Mouse (Mus musculus) right cerebral cortex, postnatal 36 days (tissue): ENCODE results near the gene Bicc1.

Experiments
- DNase-seq, 2 experiments: peaks; one replicate each; pipeline ENCODE4 v3.0.0; 2022; ENCODE audit warnings: low spot score in 2 of 2, mixed read lengths in 1 of 2

The Bicc1 gene

DNA sequence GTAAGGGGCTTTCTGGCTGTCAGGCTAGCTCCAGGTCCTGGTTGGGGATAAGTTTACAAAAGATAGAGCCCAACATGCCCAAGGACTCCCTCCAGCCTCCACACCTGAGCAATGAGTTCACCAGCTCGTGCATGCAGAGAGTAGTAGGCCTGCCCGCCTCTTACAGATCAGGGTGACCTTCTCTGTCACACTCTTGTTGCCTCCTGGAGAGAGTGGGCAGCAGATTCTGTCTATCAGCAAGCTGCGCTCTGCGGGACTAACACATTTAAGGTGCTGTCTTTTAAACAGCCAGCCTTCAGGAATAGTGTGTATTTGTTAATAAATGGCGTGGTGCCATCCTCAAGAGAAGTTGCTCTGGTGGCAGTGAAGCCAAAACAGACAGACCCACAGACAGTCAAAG lies 101.4 kb downstream of the Bicc1 start:
- no peak for DNase-seq

GRCm38 (mm10) chr10:71052748-71053147 lies 106.8 kb downstream of the Bicc1 start:
- no peak for DNase-seq

DNA sequence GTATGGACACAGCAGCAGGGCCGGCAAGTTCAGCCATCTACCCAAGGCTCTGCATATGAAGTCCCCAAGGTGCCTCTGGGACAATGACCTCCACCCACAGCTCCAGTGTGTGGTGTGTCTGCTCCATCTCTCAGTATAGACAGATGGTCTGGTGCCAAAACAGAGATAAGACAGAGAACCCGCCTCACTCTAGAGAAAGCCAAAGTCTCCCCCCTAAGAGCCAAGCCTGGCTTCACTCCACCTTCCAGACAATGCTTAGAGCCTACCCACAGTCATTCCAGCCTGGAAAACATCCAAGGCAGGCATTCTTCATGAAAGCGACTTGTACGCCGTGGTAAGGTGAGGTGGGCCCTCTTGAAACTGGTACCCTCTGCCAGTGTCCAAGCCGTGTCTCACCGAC lies 107.3 kb downstream of the Bicc1 start:
- no peak for DNase-seq

DNA sequence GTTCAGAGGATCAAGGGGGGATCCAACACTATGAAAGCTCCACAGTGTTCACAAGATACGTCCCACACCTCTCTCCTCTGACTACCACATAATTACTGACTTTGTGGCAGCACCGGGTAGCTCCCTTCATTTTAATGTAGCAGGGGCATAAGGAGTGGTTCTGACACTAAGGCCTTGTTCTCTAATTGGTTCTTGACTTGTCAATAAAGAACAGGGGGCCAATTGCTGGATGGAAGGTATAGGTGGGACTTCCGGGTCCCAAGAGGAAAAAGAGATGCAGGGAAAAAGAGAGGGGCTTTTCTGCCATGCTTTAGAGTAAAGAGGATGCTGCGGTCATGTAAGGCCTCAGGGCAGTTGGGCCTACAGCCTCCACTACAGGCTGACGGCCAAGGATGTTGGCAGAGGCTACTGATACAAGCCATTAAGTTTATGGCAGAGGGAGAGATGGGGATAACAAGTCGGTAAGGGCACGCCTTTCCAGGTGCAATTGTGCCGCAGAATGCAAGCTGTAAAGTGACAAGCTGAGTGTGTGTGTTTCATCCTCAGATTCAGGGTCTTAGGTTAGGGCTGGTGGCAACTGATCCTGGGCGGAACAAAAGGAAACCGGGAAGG lies 108.7 kb downstream of the Bicc1 start:
- DNase-seq = no peak

DNA sequence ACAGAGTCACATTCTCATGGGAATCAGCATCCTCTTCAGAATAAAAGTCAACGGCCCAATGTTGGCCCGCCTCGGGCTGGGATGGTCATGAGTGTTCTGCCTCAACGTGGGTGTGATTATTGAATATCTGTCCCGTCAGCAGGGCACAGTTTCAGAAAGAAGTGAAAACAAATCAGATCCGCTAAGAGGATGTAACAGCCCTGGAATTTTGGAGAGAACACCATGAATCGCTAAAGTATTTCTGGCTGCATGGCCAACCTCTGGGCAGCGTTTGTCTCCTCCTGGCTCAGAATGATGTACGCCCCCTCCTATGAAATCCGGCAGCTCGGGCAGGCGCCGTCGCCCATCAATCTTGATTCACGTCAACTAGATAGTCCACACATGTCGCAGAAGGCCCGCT lies 110.2 kb downstream of the Bicc1 start:
- DNase-seq = no peak

DNA sequence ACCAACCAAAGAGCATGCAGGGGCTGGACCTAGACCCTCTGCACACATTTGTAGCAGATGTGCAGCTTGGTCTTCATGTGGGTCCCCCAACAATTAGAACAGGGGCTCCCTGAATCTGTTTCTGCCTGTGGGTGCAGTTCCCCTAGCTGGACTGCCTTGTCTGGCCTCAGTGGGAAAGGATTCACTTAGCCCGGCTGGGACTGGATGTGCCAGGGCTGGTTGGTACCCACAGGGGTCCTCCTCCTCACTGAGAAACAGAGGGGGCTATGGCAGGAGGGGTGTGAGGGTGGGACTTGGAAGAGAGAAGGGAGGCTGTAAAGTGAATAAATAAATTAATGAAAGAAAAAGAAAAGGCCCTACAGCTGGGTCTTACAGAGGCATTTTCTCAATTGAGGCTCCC lies 115.1 kb downstream of the Bicc1 start:
- no peak for DNase-seq

- no peak for DNase-seq
Observed at GRCm38 (mm10) chr10:71041874-71042273, 117.6 kb downstream of the Bicc1 start.

- DNase-seq = no peak
Observed at GRCm38 (mm10) chr10:71036484-71036883, 123.0 kb downstream of the Bicc1 start.

DNA sequence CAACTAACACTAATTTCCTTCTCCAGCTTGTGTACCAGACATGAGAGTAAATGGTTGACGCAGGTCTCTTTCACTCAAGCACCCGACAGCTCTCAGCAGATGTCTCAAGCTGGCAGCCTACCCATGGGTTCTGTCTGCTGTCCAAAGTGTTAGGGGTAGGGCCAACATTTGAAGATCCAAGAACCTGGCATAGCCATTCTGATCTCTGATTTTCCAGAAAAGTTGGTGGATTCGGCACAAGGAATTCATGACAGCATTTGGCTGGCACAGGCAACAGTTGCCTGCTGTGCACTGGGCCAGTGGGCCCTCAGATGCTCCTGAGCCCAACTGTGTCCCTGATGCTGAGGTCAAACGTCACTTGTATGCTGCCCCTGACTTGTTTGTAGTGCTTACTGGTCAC lies 130.5 kb downstream of the Bicc1 start:
- DNase-seq = no peak

- peak in 1 of 2 experiments; percentile 12 for DNase-seq
Observed at GRCm38 (mm10) chr10:71028066-71028844, 131.2 kb downstream of the Bicc1 start.

DNA sequence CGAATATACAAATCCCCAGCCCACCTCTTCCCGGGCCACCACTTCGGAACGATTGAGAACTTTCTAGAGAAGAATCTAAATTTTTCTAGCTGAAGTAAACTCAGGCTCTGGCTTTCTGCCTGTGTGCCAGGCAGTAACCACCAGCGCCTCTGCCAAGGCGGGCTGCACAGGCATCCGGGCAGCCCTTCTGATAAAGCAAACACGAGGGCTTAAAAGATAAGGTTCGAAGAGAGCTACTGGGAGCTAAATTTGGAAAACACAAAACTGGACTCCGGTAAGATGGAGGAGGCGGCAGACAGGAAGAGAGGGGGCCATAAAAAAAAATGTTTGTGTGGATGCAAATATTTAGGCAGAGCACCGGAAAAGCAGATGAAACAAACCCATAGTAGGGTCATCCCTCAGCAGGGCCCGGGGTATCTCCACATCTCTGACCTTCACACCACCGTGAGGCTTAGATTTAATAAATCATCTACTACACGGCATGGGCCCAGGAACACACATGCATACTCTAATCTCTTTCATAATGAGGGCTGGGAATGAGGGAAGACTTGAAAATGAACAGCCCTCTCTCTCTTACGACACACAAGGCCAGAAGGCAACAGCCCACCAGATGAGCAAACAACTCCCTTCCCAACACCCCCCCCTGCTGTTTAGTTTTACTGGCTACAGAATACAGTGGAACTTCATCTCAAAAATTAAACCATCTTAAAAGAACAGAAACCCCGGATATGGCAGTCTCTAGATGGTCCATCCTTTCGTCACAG lies 134.2 kb downstream of the Bicc1 start:
- DNase-seq = no peak

DNA sequence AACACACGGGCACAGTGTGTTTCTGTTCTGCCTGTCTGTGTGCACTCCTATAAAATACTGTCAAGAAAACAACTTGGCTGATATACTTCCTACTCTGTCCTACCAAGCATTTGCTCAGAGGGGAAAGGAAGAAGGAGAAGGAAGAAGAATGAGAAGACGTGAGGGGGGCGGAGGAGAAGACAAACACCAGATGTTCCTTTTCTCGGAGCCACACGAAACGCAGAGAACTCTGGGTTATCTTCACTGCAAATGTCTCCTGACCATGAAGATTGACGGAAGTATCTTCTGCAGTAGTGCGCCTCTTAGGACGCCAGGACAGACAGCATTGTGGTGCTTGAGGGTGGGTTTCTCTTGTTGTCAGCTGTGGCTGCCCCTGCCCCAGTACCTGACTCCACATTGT lies 134.8 kb downstream of the Bicc1 start:
- DNase-seq = no peak

GRCm38 (mm10) chr10:71023471-71023870 lies 136.0 kb downstream of the Bicc1 start:
- no peak for DNase-seq

- DNase-seq = no peak
Observed at GRCm38 (mm10) chr10:71020459-71020858, 139.0 kb downstream of the Bicc1 start.

DNA sequence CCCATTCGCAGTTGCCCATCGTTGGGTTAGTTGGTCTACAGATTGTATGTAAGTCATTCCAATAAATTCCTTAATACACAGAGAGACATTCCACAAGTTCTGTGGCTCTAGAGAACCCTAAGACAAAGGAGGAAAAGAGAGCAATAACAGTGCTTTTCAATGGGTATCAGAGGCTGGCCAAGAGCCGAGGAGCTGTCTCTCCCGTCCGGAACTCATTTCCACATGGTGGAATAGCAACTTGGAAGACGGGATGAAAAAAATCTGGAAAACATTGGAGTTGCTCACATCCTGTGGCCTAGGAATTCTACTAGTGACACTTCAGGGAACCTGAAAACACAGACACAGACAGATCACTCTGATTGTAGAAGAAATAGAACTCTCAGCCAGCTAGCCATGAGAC lies 139.7 kb downstream of the Bicc1 start:
- DNase-seq = no peak

- DNase-seq = no peak
Observed at GRCm38 (mm10) chr10:71009771-71010496, 149.6 kb downstream of the Bicc1 start.

GRCm38 (mm10) chr10:71008721-71009120 lies 150.8 kb downstream of the Bicc1 start:
- DNase-seq = no peak

DNA sequence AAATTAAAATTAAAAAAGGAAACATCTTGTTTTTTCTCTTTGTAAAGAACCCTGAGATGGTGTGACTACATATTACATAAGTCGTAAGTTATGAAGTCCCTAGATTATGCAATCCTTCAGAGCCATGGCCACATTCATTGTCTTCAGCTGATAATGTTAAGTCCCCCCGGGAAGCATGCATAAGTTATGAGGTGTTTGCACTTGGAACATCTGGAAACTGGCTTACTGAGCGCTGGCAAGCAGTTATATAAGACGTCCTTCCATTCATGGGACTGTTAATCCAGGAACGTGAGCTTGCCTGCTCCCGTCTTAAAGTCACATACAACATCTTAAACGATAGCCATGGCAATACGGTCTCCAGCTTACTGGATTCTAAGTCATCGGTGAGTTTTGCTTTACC lies 151.5 kb downstream of the Bicc1 start:
- DNase-seq = no peak

GRCm38 (mm10) chr10:71007516-71007915 lies 152.0 kb downstream of the Bicc1 start:
- DNase-seq = no peak

DNA sequence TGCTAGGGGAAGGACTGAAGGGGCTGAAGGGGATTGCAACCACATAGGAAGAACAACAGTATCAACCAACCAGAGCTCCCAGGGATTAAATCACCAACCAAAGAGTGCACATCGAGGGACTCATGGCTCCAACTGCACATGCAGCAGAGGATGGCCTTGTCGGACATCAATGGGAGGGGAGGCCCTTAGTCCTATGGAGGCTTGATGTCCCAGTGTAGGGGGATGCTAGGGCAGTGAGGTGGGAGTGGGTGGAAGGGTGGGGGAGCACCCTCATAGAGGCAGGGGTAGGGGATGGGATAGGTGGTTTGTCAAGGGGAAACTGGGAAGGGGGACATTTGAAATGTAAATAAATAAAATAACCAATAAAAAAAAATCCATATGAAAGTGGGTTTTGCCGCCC lies 152.5 kb downstream of the Bicc1 start:
- no peak for DNase-seq

DNA sequence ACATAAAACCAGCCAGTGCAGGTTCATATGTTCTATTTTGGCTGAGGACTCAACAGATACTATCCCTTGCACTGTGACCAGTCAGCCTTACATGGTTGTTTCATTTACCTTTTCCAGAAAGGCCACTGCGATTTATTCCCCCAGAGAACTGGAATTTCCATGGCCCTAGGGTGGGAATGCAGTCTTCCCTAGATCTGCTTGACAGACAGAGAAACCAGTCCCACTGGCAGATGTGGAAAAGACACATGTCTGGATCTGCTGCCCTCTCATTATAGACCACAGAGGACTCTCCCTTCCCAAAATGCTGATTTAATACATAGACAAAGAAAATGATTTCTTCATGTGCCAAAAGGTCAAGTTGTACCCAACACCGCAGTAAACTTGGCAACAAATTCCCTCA lies 156.6 kb downstream of the Bicc1 start:
- DNase-seq = no peak

GRCm38 (mm10) chr10:71002186-71002585 lies 157.3 kb downstream of the Bicc1 start:
- no peak for DNase-seq
